Mouse (Mus musculus) MN1 (cell line): ENCODE measurements around the gene Pank3.
"Not testable (repeated sequence)": the region's sequence is repeated elsewhere in the genome, so short reads cannot be mapped to it uniquely, and the experiment has no call there.

Source experiments
- DNase-seq: peaks from one replicate; pipeline ENCODE4 v3.0.0-alpha.2; 2016; ENCODE audit warnings: low spot score

The Pank3 gene

GRCm38 (mm10) chr11:35776452-35776851 lies 7.2 kb downstream of the Pank3 start:
- DNase-seq, result no peak

DNA sequence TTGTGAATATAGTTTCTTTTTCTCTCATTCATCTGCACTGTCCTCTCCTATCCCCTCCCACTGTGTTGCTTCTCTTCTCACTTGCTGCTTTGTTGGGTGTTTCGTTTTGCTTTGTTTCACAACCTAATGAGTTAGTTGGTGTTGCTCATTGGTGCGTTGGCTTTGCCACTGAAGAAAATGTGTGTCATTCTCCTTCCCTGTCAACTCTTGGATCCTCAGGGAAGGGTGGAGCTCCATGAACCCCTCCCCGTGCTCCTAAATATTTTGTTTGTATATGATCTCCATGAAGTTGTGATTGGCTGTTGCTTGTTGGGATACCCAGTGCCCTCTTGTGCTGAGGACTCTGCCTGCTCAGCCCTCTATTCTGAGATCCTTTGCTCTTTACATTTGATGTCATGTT lies 11.1 kb downstream of the Pank3 start:
- DNase-seq, result no peak

- DNase-seq, result no peak
Observed at GRCm38 (mm10) chr11:35782444-35782843, 13.2 kb downstream of the Pank3 start.

DNA sequence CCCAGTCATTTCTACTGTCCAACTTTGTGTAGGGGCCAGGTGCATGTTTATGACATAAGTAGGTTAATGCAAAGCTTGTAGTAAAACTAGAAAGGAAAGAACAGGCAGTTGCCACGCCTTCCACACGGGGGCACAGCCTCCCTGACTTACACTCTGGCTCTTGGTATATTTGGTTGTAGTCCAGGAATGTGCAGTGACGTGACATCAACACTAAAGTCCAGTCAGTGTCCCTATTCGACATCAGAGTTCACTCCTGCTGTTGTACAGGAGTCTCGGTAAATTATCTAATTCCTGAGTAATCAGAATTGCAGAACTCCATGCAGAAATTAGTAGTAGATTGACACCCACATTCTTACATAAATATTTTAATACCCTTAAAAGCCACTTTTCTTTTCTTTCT lies 13.8 kb downstream of the Pank3 start:
- DNase-seq, result no peak

GRCm38 (mm10) chr11:35784002-35784401 lies 14.7 kb downstream of the Pank3 start:
- DNase-seq, result no peak

GRCm38 (mm10) chr11:35784537-35784936 lies 15.3 kb downstream of the Pank3 start:
- no peak for DNase-seq

DNA sequence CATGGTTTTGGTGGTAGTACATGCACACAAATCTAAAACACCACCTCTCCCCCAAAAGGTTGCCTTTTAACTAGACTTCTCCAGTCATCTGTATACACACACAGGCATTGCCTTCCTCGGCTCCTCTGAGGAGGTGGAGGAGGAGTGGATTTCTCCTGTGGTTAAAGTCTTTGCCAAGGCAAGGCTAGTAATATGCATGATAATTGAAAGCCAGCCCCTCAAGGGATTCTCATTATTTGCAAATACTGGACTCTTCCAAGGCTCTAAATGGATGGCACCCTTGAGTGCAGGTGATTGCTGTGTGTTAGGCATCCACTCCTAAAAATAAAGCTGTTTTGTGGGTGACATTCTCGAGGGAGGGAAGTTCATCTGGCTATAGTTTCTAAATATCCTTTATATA lies 19.2 kb downstream of the Pank3 start:
- no peak for DNase-seq

GRCm38 (mm10) chr11:35792800-35793199 lies 23.5 kb downstream of the Pank3 start:
- DNase-seq, result not testable (repeated sequence)

GRCm38 (mm10) chr11:35797751-35798494 lies 28.6 kb downstream of the Pank3 start:
- no peak for DNase-seq

DNA sequence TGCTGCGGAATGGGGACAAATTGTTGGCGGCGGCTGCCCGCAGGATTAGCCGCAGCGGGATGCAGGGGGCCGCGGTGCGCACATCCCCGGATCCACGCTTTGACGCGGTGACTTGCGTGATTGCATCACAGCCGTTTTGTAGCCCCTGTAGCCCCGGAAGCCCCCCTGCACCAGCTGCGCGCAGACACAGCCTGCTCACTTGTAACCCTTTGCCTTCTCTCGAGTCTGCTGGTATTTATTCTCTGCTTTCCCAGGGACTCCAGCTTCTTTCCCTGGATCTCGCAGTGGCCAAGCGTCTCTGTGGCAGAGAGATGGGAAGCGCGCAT lies 29.2 kb downstream of the Pank3 start:
- DNase-seq, result no peak

DNA sequence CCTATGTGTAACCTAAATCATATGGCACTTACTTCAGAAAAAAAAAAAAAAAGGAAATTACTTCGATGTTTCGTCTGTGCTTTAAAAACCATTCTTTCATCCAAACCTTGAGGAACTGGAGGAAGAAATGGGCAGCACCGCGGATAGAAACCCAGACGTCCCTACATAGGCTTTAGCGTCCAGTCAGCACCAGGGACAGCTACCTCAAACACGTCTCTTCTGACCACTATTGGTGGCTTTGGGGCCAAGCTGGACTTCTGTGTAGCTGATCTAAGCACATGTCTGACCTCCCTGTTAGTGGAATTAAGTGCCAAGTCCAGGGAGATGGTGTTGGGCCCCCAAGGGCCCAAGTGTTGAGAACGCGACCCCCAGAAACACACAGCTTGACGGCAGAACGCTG lies 29.6 kb downstream of the Pank3 start, which contains the start of gene Fbll1:
TSS of gene Fbll1 (minus strand) at position 11 of the 400 bp plus-strand sequence.
- DNase-seq, result no peak

- DNase-seq, result no peak
Observed at GRCm38 (mm10) chr11:35801332-35801731, 32.0 kb downstream of the Pank3 start.

DNA sequence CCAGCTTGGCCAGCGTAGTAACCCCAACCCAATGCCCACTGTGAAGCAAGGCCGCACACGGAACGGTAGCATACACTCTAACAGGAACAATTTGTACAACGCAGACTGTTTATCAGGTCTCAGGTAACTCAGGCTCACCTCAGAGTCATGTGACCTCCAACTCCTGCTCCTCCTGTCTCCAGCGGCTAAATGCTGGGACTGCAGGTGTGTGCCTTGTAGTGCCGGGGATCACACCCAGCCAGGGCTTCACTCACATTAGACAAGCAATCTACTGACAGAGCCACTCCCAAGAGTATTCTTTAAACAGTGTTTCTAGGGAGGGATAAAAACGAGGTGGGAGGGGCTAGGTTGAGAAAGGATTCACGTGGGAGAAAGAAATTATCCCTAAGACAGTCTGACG lies 42.2 kb downstream of the Pank3 start:
- no peak for DNase-seq

- DNase-seq, result peak; percentile 88
Observed at GRCm38 (mm10) chr11:35816316-35816715, 47.0 kb downstream of the Pank3 start.

- DNase-seq, result no peak
Observed at GRCm38 (mm10) chr11:35827714-35828113, 58.4 kb downstream of the Pank3 start.

DNA sequence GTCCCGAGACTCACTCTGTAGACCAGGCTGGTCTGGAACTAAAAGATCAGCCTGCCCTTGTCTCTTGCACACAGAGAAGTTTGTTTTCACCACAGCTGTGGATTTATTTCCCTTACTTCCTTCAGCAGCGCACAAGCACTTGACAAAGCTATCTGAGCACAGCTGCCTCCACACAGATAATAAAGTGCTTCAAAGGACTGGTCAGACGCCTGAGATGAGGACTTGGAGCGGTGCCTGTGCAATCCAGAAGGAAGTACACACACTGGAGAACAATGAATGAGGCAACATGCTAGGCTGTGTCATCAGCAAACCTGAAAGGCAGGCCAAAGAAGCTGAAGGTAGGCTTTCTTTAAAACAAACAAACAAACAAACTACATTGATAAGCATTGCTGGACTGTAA lies 62.9 kb downstream of the Pank3 start:
- peak; percentile 85 for DNase-seq

DNA sequence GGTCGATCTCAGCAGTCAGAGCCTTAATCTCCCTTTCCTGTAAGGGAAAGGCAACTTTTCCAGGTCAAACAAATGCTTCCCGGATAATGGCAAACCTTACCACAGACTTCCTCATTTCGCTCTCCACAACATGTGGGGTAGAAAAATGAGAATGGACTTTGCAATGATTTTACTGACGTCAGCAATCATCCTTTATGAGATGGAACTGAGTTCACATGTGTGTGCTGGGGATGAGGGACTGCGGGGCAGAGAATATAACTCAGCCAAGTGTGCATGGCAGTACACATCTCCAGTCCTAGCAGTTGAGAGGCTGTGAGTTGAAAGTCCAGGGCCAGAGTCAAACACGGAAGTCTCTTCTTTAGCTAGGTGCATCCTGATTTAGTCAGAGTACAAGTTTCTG lies 64.0 kb downstream of the Pank3 start:
- DNase-seq, result no peak

DNA sequence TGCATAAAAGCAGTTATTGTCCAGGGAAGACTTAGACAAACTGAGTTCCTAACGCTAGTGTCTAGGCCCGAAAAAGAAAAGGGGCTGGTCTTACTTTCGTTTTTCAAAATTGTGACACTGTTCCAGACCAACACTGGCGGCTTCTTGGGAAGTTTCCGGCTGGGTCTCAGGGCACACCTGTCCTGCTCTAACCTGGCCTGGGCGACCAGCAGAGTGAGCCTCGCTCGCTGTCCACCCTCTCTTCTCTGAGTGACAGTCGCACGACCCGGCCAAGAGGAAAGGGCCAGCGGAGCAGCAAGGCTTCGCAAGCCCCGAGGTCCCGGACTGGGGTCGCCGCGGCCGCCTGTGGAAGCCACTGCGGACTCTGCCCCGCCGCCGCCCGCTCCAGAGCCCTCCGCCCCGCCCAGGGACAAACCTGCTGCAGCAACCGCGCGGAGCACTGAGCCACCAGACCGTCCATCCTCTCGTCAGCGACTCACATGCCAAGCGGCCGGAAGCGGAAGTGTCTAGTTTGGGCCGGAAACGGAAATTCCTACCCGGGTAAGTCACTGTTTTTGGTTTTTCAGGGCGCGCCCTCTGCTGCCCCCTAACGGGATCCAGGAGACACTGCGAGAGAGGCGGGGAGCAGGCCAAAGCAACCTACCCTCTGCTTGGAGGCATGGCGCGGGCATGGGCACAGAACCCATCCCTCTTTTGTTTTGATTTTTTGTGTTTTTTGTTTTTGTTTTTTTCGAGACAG lies 64.9 kb downstream of the Pank3 start, which contains the start of gene Rars:
TSS of gene Rars (minus strand) at position 485 of the 739 bp plus-strand sequence.
- peak; percentile 99 for DNase-seq

DNA sequence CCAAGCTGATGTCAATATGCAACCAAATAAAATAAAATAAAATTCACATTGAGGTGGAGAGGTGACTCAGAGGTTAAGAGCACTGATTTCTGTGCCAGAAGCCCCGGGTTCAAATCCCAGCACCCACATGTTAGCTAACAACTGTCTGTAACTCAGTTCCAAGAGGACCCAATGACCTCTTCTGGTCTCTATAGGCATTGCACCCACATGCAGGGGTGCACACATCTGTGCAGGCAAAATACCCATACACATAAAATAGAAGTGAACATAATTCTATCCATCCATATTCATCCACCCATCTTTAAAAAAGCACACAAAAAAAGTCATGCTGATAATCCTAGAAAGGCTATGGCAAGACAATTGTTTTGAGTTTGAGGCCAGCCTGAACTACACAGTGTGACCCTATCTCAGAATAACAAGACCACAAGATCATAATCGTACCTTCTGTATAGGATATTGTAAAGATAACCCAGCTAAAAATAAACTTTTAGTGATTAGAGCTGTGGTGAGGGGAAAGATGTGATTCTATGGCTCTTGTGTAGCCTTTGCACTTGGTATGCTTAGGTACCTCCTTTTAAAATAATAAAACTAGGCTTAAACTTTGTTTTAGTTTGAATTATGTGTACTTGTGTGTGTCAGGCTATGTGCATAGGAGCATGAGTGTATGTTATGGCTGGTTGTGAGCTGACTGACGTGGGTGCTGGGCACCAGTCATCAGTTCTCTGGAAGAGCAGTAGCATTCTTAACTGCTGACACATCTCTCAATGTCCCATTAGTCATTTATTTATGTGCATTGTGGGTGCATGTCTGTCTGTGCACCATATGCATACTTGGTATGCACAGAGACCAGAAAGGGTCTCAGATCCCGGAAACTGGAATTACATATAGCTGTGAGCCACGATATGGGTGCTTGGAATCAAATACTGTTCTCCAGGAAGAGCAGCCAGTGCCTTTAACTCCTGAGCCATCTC lies 68.2 kb downstream of the Pank3 start:
- peak; percentile 49 for DNase-seq

DNA sequence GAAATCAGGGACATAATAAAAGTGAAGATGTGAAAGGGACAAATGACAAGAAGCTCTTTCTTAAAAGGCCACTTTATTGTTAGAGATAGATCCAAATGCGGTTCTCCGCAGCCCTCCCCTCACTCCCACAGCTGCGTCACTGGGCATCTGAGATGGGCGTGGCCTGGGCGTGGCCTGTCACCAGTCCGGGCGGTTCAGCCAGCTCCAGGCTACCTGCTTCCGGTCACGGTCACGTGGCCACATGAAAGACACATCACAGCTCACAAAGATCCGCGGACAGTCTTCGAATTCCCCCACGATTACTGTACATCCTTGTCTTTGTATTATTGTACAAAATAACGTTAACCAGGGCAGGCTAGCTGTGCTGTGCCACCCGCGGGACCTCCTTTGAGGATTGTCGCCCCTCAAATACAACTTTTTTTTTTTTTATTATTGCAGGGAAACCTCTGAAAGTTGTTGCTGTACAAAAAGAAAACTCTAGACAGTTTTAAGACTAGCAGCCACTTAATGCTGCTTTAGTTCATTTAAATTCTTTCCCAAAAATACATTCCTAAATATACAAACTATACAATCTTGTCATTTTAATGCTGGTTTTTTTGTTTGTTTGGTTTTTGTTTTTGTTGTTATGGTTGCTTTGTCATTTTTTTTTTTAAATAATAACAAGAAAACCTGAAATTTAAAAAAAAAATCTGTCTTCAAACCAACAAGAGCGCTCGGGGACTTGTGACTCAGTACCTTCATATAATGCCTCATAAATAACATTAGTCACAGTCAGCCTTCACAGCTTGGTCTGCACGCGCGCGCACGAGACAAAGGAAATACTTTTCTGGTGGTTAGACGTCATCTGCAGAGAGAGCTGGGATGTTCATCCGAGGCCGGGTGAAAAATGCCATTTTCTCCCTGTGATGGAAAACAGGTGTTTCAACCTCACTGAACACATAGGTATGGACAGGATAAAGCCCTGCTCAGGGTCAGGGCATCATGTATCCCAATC lies 69.4 kb downstream of the Pank3 start:
- DNase-seq, result peak; percentile 97

DNA sequence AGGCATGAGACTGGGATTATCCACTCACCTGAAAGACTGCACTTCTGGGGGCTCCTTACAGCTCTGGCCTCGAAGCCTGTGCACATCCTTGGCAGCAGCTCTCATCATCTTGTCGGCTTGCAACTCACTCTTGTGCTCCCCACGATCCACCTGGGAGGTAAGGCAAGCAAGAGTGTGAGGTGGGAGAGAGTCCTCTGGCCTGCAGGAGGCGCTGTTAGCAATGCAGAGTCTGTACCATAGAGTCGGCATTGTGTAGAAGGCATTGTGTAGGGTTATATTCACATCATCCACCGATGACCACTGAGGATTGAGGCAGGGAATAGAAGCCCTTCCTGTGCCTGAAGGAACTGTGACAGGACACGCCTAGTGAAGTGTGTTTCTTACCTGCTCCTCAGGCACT lies 71.0 kb downstream of the Pank3 start:
- no peak for DNase-seq
